Mouse (Mus musculus): ENCODE data around the gene Zfp791. TPM values are rescaled to one million over a fixed set of nuclear protein-coding genes. Genes with fewer than 3 reads are reported as not detected.

The Zfp791 gene
- polyA plus RNA-seq, 1 experiment from 2014 or later: 1.2 TPM

DNA sequence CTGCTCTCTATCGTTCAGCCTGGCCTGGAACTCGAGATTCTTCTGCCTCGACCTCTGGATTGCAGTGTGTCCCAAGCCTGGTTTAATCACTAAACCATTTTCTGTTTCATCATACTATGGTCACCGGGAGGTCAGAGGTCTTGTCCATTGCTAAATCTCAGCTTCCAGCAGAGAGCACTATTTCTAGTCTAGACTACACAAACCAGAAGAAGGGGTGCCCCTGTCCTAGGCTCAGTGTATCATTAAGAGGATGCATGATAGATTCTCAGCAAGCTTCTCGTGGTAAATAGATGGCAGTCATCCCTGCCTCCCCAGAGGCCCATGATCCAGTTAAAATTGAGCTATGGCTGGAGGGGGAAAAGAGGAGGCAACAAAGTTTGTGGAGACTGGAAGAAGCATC is 51.9 kb downstream of the Zfp791 start:
- Histone ChIP-seq H3K4me1 (replicated peaks; ENCODE audit: control insufficient read depth, insufficient read depth, low read length) (no peaks in the 10 kb centered on the region), H3K27me3 (ENCODE audit: control insufficient read depth, insufficient read depth, low read length) (no peaks in the 10 kb centered on the region), H3K9me3 (ENCODE audit: control insufficient read depth, low read length) (no peaks in the 10 kb centered on the region), H3K36me3 (ENCODE audit: control insufficient read depth, insufficient read depth, low read length) (peaks cover 6% of the 10 kb centered on the region), H3K4me2 (replicated peaks; ENCODE audit: low read depth, low read length) (peak overlapping the region; percentile 63), H3K27ac (ENCODE audit: low read depth, low read length) (no peak overlapping the region), H3K9ac (ENCODE audit: low read depth, low read length) (peak overlapping the region; percentile 83; the same call in 1 of the 2 replicates), H3K4me3 (ENCODE audit: low read depth, low read length) (peak overlapping the region; percentile 95)
- 89% methylated on average over 5 of the region's 5 CpGs for WGBS
- ATAC-seq (ENCODE audit: low FRiP score) (no peak), DNase-seq (ENCODE audit: low spot score) (peak; percentile 45)

DNA sequence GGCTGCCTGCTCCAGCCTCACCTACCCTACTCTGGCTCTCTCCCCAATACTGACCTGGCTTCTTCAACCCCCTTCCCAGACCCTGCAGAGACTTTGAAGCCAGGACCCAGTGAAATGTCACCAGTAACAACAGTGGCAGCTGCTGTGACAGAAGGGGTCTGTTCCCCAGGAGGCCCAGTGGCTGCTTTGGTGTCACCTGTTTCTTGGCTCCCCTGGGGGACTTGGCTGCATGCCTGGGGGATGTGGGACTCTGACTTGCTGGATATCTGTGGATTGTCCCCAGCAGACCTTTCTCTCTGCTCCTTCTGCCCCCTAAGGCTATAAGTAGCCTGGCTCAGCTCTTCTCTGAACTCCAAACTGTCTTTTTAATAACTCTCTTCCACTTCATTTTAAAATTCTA is 54.9 kb downstream of the Zfp791 start, which contains the start of gene Gm5741:
Gm5741 (minus strand) TSS at position 1 of the 400 bp plus-strand sequence.
- Histone ChIP-seq H3K4me3 (ENCODE audit: low read depth, low read length) (no peak within 1 kb of the TSS), H3K9ac (ENCODE audit: low read depth, low read length) (no peak within 1 kb of the TSS), H3K27me3 (ENCODE audit: control insufficient read depth, insufficient read depth, low read length) (no peaks in the 10 kb centered on the region), H3K27ac (ENCODE audit: low read depth, low read length) (no peak within 1 kb of the TSS), H3K36me3 (ENCODE audit: control insufficient read depth, insufficient read depth, low read length) (no peaks in the 10 kb centered on the region; the same call in 1 of the 2 replicates), H3K9me3 (ENCODE audit: control insufficient read depth, low read length) (no peaks in the 10 kb centered on the region), H3K4me2 (replicated peaks; ENCODE audit: low read depth, low read length) (no peak within 1 kb of the TSS), H3K4me1 (replicated peaks; ENCODE audit: control insufficient read depth, insufficient read depth, low read length) (no peaks in the 10 kb centered on the region)
- no peak for ATAC-seq (ENCODE audit: low FRiP score)
- no peak for DNase-seq (ENCODE audit: low spot score)

DNA sequence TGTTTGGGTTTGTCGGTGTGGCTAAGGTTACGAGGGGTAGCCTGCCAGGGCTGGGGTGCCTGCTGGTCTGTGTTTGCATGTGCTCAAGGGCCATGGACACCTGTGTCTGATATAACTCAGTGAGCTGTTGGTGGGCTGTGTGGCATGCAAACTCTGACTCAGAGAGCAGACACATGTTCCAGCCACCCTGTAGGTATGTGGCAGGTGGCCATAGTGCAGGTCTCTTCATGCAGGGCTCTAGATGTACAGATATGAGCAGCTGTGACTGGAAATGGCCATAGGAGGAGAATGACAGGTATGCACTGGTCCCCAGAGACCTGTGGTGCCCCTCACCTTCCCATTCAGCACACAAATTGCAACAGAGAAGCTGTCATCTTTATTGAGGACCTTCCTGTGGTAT is 55.7 kb downstream of the Zfp791 start:
- Histone ChIP-seq H3K36me3 (ENCODE audit: control insufficient read depth, insufficient read depth, low read length) (no peaks in the 10 kb centered on the region; the same call in 1 of the 2 replicates), H3K4me1 (replicated peaks; ENCODE audit: control insufficient read depth, insufficient read depth, low read length) (no peaks in the 10 kb centered on the region), H3K27ac (ENCODE audit: low read depth, low read length) (no peak overlapping the region), H3K9ac (ENCODE audit: low read depth, low read length) (no peak overlapping the region), H3K9me3 (ENCODE audit: control insufficient read depth, low read length) (no peaks in the 10 kb centered on the region), H3K27me3 (ENCODE audit: control insufficient read depth, insufficient read depth, low read length) (no peaks in the 10 kb centered on the region), H3K4me2 (replicated peaks; ENCODE audit: low read depth, low read length) (no peak overlapping the region), H3K4me3 (ENCODE audit: low read depth, low read length) (no peak overlapping the region)
- no peak for DNase-seq (ENCODE audit: low spot score)
- no peak for ATAC-seq (ENCODE audit: low FRiP score)
- 90% methylated on average over 2 of the region's 2 CpGs for WGBS

DNA sequence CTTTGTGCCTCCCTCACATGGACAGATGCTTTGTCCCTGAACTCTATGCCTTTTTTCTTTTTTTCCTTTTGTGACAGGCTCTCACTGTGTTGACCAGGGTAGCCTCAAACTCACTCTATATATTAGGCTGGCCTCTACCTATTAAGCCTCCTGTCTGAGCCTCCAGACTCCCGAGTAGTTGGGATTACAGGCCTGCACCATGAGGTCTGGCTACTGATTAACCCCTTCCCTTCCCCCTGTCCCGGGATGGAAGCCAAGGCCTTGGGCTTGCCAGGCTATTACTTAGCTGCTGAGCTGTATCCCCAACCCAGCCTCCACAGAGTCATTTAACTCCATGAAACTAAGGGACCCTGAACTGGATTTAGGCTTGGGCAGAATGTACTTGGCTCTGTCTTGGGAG is 57.7 kb downstream of the Zfp791 start:
- ATAC-seq (ENCODE audit: low FRiP score): no peak
- H3K36me3 ChIP-seq (ENCODE audit: control insufficient read depth, insufficient read depth, low read length): no peaks in the 10 kb centered on the region; the same call in 1 of the 2 replicates

DNA sequence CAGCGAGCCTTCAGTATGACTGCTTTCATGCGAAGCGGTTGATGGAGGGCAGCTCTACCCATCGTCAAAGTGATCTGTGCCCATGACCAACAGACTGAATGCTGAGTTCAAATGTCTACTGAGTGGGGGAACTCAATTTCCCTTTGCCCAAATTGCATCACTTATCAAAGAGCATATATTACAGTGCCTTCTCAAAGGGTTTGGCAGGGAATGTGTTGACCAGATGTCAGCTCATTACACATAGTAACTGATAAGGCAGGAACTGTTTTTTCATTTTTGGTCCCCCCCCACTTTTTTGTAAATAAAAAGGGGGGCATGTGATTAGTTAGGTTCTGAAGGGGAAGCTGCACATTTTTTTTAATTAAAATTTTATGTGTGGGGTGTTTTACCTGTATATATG is 60.3 kb downstream of the Zfp791 start:
- 93% methylated on average over 4 of the region's 4 CpGs for WGBS
- H3K27ac ChIP-seq (ENCODE audit: low read depth, low read length): no peak overlapping the region
- no peak overlapping the region for H3K4me3 ChIP-seq (ENCODE audit: low read depth, low read length)
- H3K9ac ChIP-seq (ENCODE audit: low read depth, low read length): no peak overlapping the region
- ATAC-seq (ENCODE audit: low FRiP score): no peak
- H3K36me3 ChIP-seq (ENCODE audit: control insufficient read depth, insufficient read depth, low read length): no peaks in the 10 kb centered on the region; the same call in 1 of the 2 replicates
- peaks cover 3% of the 10 kb centered on the region; the same call in 1 of the 2 replicates for H3K4me1 ChIP-seq (replicated peaks; ENCODE audit: control insufficient read depth, insufficient read depth, low read length)
- H3K27me3 ChIP-seq (ENCODE audit: control insufficient read depth, insufficient read depth, low read length): no peaks in the 10 kb centered on the region
- H3K4me2 ChIP-seq (replicated peaks; ENCODE audit: low read depth, low read length): no peak overlapping the region
- H3K9me3 ChIP-seq (ENCODE audit: control insufficient read depth, low read length): no peaks in the 10 kb centered on the region
- DNase-seq (ENCODE audit: low spot score): no peak

More for the DNA sequence above, 57.7 kb downstream of the Zfp791 start:
- Histone ChIP-seq H3K9me3 (ENCODE audit: control insufficient read depth, low read length) (no peaks in the 10 kb centered on the region), H3K4me3 (ENCODE audit: low read depth, low read length) (no peak overlapping the region), H3K27ac (ENCODE audit: low read depth, low read length) (no peak overlapping the region), H3K4me1 (replicated peaks; ENCODE audit: control insufficient read depth, insufficient read depth, low read length) (peaks cover 3% of the 10 kb centered on the region; the same call in 1 of the 2 replicates), H3K27me3 (ENCODE audit: control insufficient read depth, insufficient read depth, low read length) (no peaks in the 10 kb centered on the region), H3K9ac (ENCODE audit: low read depth, low read length) (no peak overlapping the region), H3K4me2 (replicated peaks; ENCODE audit: low read depth, low read length) (no peak overlapping the region)
- DNase-seq (ENCODE audit: low spot score): no peak
- 46% methylated on average over 2 of the region's 2 CpGs for WGBS

DNA sequence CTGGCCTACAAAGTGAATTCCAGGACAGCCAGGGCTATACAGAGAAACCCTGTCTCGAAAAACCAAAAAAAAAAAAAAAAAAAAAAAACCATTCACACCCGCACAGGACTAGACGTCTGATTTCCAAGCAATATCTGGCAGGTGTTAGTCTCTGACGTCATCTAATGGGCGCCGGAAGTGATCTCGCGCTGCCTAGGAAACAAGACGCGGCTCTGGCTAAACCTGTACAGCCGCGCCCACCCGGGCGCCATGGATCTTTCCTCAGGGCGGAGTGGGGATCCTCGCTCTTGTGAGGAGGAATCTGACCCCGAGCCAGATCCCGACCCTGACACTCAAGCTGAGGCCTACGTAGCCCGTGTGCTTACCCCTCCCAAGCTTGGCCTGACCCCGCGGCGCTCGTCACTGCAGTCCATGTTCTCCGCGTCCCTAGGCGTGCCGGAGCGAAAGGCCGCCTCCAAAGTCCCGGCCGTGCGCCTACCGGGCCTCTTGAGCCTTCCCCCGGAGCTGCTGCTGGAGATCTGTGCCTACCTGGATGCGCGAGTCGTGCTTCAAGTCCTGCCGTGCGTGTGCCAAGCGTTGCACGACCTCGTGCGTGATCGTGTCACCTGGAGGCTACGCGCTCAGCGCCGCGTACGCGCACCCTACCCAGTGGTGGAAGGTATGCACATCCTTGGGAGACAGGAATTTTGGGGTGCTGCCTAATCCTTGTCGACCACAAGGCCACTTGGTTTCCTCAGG is 62.8 kb downstream of the Zfp791 start, which contains the start of gene Fbxw9:
Fbxw9 (plus strand) TSS at position 177 of the 738 bp plus-strand sequence.
- Histone ChIP-seq H3K36me3 (ENCODE audit: control insufficient read depth, insufficient read depth, low read length) (peaks cover 6% of the 10 kb centered on the region; the same call in 1 of the 2 replicates), H3K27ac (ENCODE audit: low read depth, low read length) (peak within 1 kb of the TSS; percentile 30; the same call in 1 of the 2 replicates), H3K4me2 (replicated peaks; ENCODE audit: low read depth, low read length) (peak within 1 kb of the TSS; percentile 92), H3K9me3 (ENCODE audit: control insufficient read depth, low read length) (no peaks in the 10 kb centered on the region), H3K4me1 (replicated peaks; ENCODE audit: control insufficient read depth, insufficient read depth, low read length) (peaks cover 3% of the 10 kb centered on the region; the same call in 1 of the 2 replicates), H3K9ac (ENCODE audit: low read depth, low read length) (peak within 1 kb of the TSS; percentile 80), H3K4me3 (ENCODE audit: low read depth, low read length) (peak within 1 kb of the TSS; percentile 88), H3K27me3 (ENCODE audit: control insufficient read depth, insufficient read depth, low read length) (no peaks in the 10 kb centered on the region)
- under 1% methylated on average over 52 of the region's 53 CpGs for WGBS
- DNase-seq (ENCODE audit: low spot score): peak; percentile 96
- ATAC-seq (ENCODE audit: low FRiP score): peak; percentile 91

Other genes starting within 250 kb of the Zfp791 start
- 29.2 and 30.5 TPM in 2 replicates for gene Gcdh, start 229.2 kb downstream of the Zfp791 start, polyA plus RNA-seq (2014; fragmentation: Nextera tagmentation; extraction: Ambion mirVana)
- gene Klf1, start 221.2 kb downstream of the Zfp791 start, polyA plus RNA-seq (2014; fragmentation: Nextera tagmentation; extraction: Ambion mirVana): 12.0 and 14.8 TPM in 2 replicates
- 5.8 and 6.4 TPM in 2 replicates for gene Dnase2a, start 214.5 kb downstream of the Zfp791 start, polyA plus RNA-seq (2014; fragmentation: Nextera tagmentation; extraction: Ambion mirVana)
- gene Mast1, start 185.7 kb downstream of the Zfp791 start, polyA plus RNA-seq (2014; fragmentation: Nextera tagmentation; extraction: Ambion mirVana): 10.2 and 11.4 TPM in 2 replicates
- gene Rtbdn, start 176.1 kb downstream of the Zfp791 start, polyA plus RNA-seq (2014; fragmentation: Nextera tagmentation; extraction: Ambion mirVana): 0.14 TPM in 1 of 2 replicates, not detected in the other
- not detected in 2 replicates for gene Gm49661, start 153.7 kb downstream of the Zfp791 start, polyA plus RNA-seq (2014; fragmentation: Nextera tagmentation; extraction: Ambion mirVana)
- 1,367 and 1,409 TPM in 2 replicates for gene Prdx2, start 153.5 kb downstream of the Zfp791 start, polyA plus RNA-seq (2014; fragmentation: Nextera tagmentation; extraction: Ambion mirVana)
- 98.5 and 104 TPM in 2 replicates for gene Rnaseh2a, start 153.3 kb downstream of the Zfp791 start, polyA plus RNA-seq (2014; fragmentation: Nextera tagmentation; extraction: Ambion mirVana)
- 6.2 and 6.4 TPM in 2 replicates for gene Junb, start 144.4 kb downstream of the Zfp791 start, polyA plus RNA-seq (2014; fragmentation: Nextera tagmentation; extraction: Ambion mirVana)
- gene Hook2, start 132.5 kb downstream of the Zfp791 start, polyA plus RNA-seq (2014; fragmentation: Nextera tagmentation; extraction: Ambion mirVana): 9.5 and 10.3 TPM in 2 replicates
- gene Best2, start 108.6 kb downstream of the Zfp791 start, polyA plus RNA-seq (2014; fragmentation: Nextera tagmentation; extraction: Ambion mirVana): not detected in 2 replicates
- gene Asna1, start 97.8 kb downstream of the Zfp791 start, polyA plus RNA-seq (2014; fragmentation: Nextera tagmentation; extraction: Ambion mirVana): 134 TPM in 2 replicates
- gene Trir, start 96.3 kb downstream of the Zfp791 start, polyA plus RNA-seq (2014; fragmentation: Nextera tagmentation; extraction: Ambion mirVana): 180 and 186 TPM in 2 replicates
- 18.8 and 24.6 TPM in 2 replicates for gene Tnpo2, start 86.2 kb downstream of the Zfp791 start, polyA plus RNA-seq (2014; fragmentation: Nextera tagmentation; extraction: Ambion mirVana)
- gene Fbxw9, start 63.0 kb downstream of the Zfp791 start, polyA plus RNA-seq (2014; fragmentation: Nextera tagmentation; extraction: Ambion mirVana): 27.2 and 27.4 TPM in 2 replicates
- not detected in 2 replicates for gene Gm5741, start 55.1 kb downstream of the Zfp791 start, polyA plus RNA-seq (2014; fragmentation: Nextera tagmentation; extraction: Ambion mirVana)
- gene Dhps, start 51.3 kb downstream of the Zfp791 start, polyA plus RNA-seq (2014; fragmentation: Nextera tagmentation; extraction: Ambion mirVana): 66.4 and 67.8 TPM in 2 replicates
- 116 and 123 TPM in 2 replicates for gene Wdr83os, start 42.4 kb downstream of the Zfp791 start, polyA plus RNA-seq (2014; fragmentation: Nextera tagmentation; extraction: Ambion mirVana)
- gene Wdr83, start 41.8 kb downstream of the Zfp791 start, polyA plus RNA-seq (2014; fragmentation: Nextera tagmentation; extraction: Ambion mirVana): 52.6 and 55.9 TPM in 2 replicates
- gene Man2b1, start 39.8 kb downstream of the Zfp791 start, polyA plus RNA-seq (2014; fragmentation: Nextera tagmentation; extraction: Ambion mirVana): 16.7 and 16.9 TPM in 2 replicates
- gene Cks1brt, start 28.8 kb upstream of the Zfp791 start, polyA plus RNA-seq (2014; fragmentation: Nextera tagmentation; extraction: Ambion mirVana): not detected in 2 replicates
- gene Olfr371, start 102.9 kb upstream of the Zfp791 start, polyA plus RNA-seq (2014; fragmentation: Nextera tagmentation; extraction: Ambion mirVana): not detected in 2 replicates
- gene Orc6, start 176.5 kb upstream of the Zfp791 start, polyA plus RNA-seq (2014; fragmentation: Nextera tagmentation; extraction: Ambion mirVana): 125 and 127 TPM in 2 replicates
- gene Vps35, start 176.7 kb upstream of the Zfp791 start, polyA plus RNA-seq (2014; fragmentation: Nextera tagmentation; extraction: Ambion mirVana): 174 and 194 TPM in 2 replicates